Mouse (Mus musculus) ovary, adult 18-20 months (tissue): ENCODE results near the gene Gm9970.

Experiments used
- DNase-seq: peaks from one replicate; pipeline ENCODE4 v3.0.0; 2022; ENCODE audit warnings: low spot score, mixed read lengths

The Gm9970 gene

GRCm38 (mm10) chr5:31194486-31195485, 46.2 kb downstream of the Gm9970 start:
- no peak for DNase-seq

- no peak for DNase-seq
Observed at GRCm38 (mm10) chr5:31193631-31194281, 47.3 kb downstream of the Gm9970 start.

- DNase-seq, result peak; percentile 99
Observed at GRCm38 (mm10) chr5:31192939-31193630, 47.9 kb downstream of the Gm9970 start, which contains the start of the genes Snx17 and Eif2b4. TSS of gene Snx17 (plus strand) at chr5:31193227. TSS of gene Eif2b4 (minus strand) at chr5:31193430.

GRCm38 (mm10) chr5:31192045-31192938, 48.7 kb downstream of the Gm9970 start:
- DNase-seq, result no peak
